Mouse (Mus musculus): ENCODE measurements at regions not wholly inside any gene's neighbourhood (a gene's known extent, or its start where the extent isn't known, plus 50 kb on each side); places are given as distances from the start of the nearest gene placed in this dataset.
"Not testable (repeated sequence)": the region's sequence is repeated elsewhere in the genome, so short reads cannot be mapped to it uniquely, and the experiment has no call there.

DNA sequence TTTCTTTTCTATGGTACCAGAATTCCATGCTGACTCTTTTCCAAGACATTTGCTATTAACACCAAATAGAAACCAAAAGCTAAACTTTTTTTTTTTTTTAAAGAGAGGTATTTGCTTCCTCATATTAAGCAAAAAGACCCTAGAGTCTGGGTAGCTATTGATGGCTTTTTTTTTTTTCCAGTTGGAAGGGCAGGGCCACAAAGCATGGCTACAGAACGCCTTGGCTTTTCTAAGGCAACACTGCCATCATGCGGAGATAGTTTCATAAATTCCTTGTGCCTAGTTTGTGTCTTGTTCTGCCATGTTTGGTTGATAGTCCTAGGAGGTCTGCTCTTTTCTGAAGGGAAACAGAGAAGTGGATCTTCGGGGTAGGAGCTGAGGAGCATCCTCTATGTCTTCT is 121.4 kb upstream of the Olfr1324 start:
- ATAC-seq (replicated peaks; ENCODE audit: low FRiP score, poor library complexity, severe bottlenecking) = no peak

DNA sequence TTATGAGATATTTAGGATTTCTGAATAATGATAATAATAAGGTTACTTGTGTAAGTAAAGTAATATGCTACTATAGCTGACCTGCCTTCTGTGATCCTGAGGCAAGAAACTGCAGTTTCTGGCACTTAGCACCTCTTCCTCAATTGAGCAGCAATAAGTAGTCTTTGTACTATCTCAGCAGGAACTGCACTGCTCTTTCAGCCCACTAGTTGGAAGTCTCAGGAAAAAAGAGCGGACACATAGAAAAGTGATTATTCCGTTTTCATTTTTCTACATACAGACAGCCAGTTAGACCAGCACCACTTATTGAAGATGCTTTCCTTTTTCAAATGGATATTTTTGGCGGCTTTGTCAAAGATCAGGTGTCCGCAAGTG is 109.5 kb upstream of the Olfr1324 start:
- not testable (repeated sequence) for ATAC-seq (replicated peaks; ENCODE audit: low FRiP score, poor library complexity, severe bottlenecking)

DNA sequence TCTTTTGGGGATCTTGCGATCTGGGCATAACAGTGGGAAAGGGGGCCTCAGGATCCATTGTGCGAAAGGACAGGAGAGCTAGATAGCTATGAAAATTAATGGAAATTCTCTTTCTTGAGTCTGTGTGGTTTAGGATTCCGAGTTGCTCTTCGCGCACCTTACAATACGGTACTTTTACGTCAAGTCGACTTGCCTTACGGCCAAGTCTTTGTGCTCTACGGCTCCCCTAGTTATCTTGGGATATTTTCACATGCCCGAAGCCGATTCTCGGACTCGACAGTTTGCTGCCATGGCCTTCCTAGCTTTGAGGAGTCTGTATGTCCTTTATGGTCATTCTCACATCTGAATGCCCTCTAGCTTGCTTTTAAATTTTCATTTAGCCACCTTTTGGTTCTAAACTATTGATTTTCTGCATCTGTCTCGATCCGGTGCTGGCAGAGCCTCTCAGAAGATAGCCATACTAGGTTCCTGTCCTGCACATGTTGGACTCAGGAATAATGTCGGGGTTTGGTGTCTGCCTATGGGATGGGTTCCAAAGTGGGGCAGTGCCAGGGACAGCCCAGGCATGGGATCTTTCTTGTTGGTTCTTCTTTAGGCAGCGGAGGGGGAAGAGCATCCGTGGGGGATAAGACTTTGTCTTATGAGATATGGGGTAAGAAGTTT is 109.0 kb upstream of the Olfr1324 start:
- ATAC-seq (replicated peaks; ENCODE audit: low FRiP score, poor library complexity, severe bottlenecking) = no peak

DNA sequence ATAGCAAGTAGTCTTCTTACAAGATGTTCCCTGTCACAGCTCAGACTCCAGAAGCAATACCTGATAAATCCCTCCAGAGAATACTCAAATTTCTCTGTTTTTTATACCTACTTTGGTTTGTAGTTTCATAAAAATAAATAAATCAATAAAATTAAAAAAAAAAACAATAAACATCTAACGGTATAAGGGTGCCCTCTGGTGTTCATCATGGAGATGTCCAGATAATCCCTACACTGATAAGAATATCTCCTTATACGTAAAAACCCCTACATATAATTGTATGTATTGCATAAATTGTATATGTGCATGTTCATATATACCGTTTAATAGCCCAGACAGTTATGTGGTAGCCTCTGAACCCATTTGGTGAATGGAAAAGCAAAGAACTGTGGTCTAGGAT is 75.7 kb upstream of the Olfr1324 start:
- no peak for ATAC-seq (replicated peaks; ENCODE audit: low FRiP score, poor library complexity, severe bottlenecking)

DNA sequence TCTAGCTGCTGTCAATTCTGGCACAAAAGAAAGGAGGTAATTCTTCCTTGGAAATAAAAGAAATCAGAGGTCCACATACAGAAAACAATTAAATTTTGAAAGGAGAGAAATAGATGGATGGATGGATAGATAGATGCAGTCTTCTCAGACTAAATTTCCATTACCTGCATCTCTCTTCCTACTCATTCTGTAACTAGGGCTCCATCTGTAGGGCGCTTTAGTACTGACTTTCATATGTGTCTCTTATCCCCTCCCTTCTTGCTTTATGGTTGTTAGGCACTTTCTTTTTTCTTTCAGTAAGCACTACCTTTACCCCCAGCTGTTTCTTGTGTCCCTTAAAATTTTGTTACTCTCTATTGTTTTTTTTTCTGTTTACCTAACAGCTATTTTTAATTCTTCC is 72.9 kb upstream of the Olfr1324 start:
- ATAC-seq (replicated peaks; ENCODE audit: low FRiP score, poor library complexity, severe bottlenecking) = no peak

DNA sequence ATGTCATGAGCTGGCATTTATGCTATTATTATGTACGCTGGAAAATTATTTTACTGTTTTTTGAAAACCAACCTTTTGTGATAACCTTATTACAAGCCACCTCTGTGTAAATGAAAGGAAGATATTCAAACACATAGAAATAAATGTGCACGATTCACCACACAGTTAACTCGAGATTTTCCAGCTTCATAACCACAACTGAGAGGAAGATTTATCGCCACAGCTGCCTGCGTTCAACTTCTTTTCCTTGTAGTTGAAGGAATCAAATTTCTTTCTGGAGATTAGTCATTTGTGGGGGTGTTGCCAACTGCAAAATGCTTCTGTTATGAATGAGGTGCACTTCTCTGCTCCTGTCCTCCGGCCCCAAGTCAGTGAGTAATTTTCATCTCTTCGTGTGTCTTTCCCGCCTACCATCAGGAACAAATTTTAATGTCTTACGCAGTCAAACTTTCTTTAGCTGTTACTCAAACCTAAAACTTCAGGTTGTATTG is 62.2 kb upstream of the Olfr1324 start:
- ATAC-seq (replicated peaks; ENCODE audit: low FRiP score, poor library complexity, severe bottlenecking) = not testable (repeated sequence)
